Mouse (Mus musculus): ENCODE results near the gene Hist1h3h. TPM values are rescaled to one million over a fixed set of nuclear protein-coding genes. Genes with fewer than 3 reads are reported as not detected.

Hist1h3h gene
- 46.7 TPM for total RNA-seq (2023)

DNA sequence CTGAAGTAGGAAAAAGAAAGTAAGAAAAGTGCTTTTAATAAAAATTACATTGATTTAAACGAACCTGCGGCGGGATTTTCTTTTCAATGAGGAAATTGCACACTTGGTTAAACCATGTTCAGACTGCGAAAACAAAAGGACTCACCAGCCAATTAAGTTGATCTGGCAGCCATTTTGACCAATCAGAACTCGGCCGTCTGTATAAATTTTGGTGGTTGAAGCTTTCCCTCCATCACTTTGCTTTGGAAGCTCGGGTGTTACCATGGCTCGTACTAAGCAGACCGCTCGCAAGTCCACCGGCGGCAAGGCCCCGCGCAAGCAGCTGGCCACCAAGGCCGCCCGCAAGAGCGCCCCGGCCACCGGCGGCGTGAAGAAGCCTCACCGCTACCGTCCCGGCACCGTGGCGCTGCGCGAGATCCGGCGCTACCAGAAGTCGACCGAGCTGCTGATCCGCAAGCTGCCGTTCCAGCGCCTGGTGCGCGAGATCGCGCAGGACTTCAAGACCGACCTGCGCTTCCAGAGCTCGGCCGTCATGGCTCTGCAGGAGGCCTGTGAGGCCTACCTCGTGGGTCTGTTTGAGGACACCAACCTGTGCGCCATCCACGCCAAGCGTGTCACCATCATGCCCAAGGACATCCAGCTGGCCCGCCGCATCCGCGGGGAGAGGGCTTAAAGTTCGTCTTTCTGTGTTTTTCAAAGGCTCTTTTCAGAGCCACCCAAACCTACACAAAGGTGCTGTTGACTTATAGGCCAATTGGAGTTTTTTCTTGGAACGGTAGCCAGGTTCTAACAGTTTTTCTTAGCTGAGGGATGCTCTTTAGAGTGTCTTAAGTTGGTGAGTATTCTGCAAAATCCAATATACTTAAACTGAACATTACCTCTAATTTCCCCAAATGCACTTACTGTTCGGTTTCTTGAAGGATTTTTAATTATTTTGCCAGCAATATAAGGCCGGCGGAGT, at the start of gene Hist1h3h:
Hist1h3h (plus strand) TSS at position 263 of the 961 bp plus-strand sequence.

DNA sequence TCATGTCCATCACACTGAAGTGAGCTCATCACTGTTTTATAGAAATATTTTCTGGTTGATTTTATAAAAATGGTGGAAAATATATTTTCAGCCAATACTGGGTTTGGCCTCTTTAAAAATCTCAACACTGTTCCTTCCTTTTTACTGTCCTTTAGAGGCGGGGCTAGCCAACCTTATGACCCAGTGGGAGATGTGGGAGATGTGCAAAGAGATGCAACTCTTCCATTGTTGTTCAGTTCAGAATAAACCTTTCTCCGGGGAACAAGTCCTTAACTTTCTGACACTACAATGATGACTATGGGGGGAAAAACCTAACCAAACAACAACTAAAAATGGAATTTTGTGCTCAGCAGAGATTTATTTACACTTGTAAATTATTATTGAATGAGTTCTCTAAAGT, 40.2 kb upstream of the Hist1h3h start, which contains the start of gene Olfr1360:
Olfr1360 (minus strand) TSS at position 101 of the 400 bp plus-strand sequence.

DNA sequence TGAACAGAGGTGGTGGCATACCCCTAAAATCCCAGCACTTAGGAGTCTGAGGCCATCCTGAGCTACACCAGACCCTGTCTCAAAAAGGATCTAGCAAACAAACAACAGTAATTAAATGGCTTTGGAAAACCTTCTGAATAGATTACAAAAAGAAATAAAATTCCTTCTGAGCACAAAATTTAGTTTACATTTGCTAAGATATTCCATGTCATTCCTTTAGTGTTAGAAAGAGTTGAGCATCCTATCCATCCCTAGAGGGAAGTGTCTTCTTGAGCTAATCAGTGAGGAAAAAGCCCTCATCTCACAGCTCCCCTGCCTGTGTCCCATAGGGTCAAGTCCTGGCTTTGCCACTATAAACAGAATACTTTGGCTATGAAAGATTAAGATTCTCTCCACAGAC, 19.6 kb upstream of the Hist1h3h start, which contains the start of gene Olfr1359:
Olfr1359 (plus strand) TSS at position 301 of the 400 bp plus-strand sequence.

DNA sequence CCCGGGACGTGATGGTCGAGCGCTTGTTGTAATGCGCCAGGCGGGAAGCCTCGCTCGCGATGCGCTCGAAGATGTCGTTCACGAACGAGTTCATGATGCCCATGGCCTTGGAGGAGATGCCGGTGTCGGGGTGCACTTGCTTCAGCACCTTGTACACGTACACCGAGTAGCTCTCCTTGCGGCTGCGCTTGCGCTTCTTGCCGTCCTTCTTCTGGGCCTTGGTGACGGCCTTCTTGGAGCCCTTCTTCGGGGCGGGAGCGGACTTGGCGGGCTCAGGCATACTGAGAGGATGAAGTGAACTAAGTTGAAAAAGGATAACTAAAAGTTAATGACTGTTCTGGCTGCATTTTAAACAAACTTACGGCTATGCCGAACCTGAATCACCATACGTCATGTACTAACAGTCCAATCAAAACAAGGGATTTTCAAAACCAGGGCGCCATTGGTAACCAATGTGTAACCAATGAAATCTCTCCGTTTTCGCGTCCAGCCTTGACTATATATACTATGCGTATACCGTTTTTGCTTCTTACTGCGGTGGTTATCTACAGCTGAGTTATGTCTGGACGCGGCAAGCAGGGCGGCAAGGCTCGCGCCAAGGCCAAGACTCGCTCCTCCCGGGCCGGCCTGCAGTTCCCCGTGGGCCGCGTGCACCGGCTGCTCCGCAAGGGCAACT, 1.5 kb upstream of the Hist1h3h start, which contains the start of the genes Hist1h2bl and Hist1h2ai:
Hist1h2bl (minus strand) TSS at position 280 of the 676 bp plus-strand sequence.
Hist1h2ai (plus strand) TSS at position 559 of the 676 bp plus-strand sequence.

DNA sequence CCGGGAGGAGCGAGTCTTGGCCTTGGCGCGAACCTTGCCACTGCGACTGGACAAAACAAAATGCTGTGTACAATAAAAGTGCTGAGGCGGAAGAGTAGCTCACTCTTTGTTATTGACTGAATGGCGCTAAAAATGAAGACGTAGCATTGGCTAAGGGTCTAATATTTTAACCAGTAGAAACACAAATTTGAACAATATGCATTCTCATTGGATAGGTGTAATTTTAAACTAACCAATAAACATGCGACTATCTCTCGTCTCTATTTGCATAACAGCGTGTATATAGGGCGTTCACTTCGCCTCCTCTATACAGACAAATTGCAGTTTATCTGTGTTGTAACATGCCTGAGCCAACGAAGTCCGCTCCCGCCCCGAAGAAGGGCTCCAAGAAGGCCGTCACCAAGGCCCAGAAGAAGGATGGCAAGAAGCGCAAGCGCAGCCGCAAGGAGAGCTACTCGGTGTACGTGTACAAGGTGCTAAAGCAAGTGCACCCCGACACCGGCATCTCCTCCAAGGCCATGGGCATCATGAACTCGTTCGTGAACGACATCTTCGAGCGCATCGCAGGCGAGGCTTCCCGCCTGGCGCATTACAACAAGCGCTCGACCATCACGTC, 4.4 kb downstream of the Hist1h3h start, which contains the start of gene Hist1h2bm:
Hist1h2bm (plus strand) TSS at position 288 of the 616 bp plus-strand sequence.

DNA sequence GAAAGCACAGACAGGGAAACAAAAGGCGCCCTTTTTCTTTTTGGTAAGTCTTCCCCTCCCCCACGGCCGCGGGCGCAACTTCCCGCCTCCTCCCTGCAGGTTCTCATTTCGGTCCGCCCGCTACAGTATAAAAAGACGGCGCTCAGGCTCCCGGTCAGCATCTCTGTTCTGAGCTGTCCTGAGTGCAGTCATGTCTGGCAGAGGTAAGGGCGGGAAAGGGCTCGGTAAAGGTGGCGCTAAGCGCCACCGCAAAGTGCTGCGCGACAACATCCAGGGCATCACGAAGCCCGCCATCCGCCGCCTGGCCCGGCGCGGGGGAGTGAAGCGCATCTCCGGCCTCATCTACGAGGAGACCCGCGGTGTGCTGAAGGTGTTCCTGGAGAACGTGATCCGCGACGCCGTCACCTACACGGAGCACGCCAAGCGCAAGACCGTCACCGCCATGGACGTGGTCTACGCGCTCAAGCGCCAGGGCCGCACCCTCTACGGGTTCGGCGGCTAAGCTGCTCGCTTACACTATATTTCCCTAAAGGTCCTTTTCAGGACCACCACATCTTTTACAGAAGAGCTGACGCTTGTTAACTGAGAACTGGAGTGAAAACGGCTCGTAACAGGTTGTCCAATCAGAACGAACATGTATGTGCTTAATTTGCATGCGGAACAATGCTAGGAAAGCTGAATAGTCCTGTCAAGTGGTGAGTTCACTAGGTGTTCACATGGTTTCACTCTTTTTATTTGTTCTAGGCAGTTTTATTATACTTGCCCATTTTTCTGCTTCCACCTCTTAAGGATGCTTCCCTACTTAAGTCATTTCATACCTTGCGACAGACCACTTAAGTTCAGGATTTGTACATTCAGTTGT, 17.7 kb downstream of the Hist1h3h start, which contains the start of gene Hist1h4j:
Hist1h4j (plus strand) TSS at position 159 of the 862 bp plus-strand sequence.

DNA sequence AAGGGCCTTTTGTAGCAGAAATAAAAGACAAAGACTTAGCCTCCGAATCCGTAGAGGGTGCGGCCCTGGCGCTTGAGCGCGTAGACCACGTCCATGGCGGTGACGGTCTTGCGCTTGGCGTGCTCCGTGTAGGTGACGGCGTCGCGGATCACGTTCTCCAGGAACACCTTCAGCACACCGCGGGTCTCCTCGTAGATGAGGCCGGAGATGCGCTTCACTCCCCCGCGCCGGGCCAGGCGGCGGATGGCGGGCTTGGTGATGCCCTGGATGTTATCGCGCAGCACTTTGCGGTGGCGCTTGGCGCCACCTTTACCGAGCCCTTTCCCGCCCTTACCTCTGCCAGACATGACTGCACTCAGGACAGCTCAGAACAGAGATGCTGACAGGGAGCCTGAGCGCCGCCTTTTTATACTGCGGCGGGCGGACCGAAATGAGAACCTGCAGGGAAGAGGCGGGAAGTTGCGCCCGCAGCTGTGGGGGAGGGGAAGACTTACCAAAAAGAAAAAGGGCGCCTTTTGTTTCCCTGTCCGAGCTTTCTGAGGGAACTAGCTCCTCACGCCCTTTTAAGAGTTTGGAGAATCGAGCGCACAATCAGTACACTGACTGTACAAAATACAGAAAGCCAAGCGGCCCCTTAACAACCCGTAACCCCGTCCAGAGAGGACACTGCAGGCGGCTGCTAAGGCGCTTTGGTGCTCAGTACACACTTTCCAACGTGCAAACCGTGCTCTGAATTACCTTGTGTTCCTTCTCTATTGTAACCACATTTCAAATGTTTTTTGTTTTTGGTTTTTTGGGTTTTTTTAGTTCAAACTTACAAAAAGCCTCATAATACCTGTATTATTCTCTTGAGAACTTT, 32.9 kb downstream of the Hist1h3h start, which contains the start of gene Hist1h4k:
Hist1h4k (minus strand) TSS at position 347 of the 859 bp plus-strand sequence.

DNA sequence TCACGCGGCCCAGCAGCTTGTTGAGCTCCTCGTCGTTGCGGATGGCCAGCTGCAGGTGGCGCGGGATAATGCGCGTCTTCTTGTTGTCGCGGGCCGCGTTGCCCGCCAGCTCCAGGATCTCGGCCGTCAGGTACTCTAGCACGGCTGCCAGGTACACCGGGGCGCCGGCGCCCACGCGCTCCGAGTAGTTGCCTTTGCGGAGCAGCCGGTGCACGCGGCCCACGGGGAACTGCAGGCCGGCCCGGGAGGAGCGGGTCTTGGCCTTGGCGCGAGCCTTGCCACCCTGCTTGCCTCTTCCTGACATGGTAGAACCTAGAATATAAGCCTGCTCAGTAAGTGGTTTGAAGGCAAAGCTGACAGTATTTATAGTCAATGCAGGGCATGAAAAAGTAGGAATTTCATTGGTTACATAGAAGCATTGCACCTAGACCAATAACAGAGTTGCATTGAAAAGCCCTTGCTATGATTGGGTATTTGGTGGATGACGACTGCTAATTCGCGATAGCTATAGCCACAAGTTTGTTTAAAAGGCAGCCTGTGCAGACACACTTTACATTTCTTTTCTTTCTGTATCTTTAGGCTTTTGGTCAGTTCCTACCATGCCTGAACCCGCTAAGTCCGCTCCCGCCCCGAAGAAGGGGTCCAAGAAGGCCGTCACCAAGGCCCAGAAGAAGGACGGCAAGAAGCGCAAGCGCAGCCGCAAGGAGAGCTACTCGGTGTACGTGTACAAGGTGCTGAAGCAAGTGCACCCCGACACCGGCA, 36.2 kb downstream of the Hist1h3h start, which contains the start of the genes Hist1h2ak and Hist1h2bn:
Hist1h2ak (minus strand) TSS at position 304 of the 762 bp plus-strand sequence.
Hist1h2bn (plus strand) TSS at position 600 of the 762 bp plus-strand sequence.

Other genes with a start within 250 kb of the Hist1h3h start
- not detected for gene Nkapl, start 249.2 kb upstream of the Hist1h3h start, total RNA-seq (2023)
- gene Zkscan4, start 238.8 kb upstream of the Hist1h3h start, total RNA-seq (2023), result not detected
- gene Gm10065, start 238.2 kb upstream of the Hist1h3h start, total RNA-seq (2023), result not detected
- gene AK157302, start 222.4 kb upstream of the Hist1h3h start, total RNA-seq (2023), result 5.6 TPM
- gene Gm11273, start 216.2 kb upstream of the Hist1h3h start, total RNA-seq (2023), result 14.0 TPM
- 11.5 TPM for gene Zkscan8, start 186.5 kb upstream of the Hist1h3h start, total RNA-seq (2023)
- not detected for gene Olfr1366, start 174.9 kb upstream of the Hist1h3h start, total RNA-seq (2023)
- not detected for gene Olfr1535, start 157.8 kb upstream of the Hist1h3h start, total RNA-seq (2023)
- not detected for gene Olfr1364, start 135.9 kb upstream of the Hist1h3h start, total RNA-seq (2023)
- gene Olfr1362, start 103.6 kb upstream of the Hist1h3h start, total RNA-seq (2023), result not detected
- gene Olfr11, start 75.1 kb upstream of the Hist1h3h start, total RNA-seq (2023), result not detected
- not detected for gene Olfr1361, start 54.3 kb upstream of the Hist1h3h start, total RNA-seq (2023)
- gene Olfr1360, start 40.3 kb upstream of the Hist1h3h start, total RNA-seq (2023), result not detected
- gene Olfr1359, start 19.5 kb upstream of the Hist1h3h start, total RNA-seq (2023), result not detected
- gene Hist1h2bl, start 1.5 kb upstream of the Hist1h3h start, total RNA-seq (2023), result 29.9 TPM
- 37.0 TPM for gene Hist1h2ai, start 1.2 kb upstream of the Hist1h3h start, total RNA-seq (2023)
- 4.5 TPM for gene Hist1h2bm, start 4.4 kb downstream of the Hist1h3h start, total RNA-seq (2023)
- 10.9 TPM for gene Hist1h4j, start 17.4 kb downstream of the Hist1h3h start, total RNA-seq (2023)
- 328 TPM for gene Hist1h4k, start 32.8 kb downstream of the Hist1h3h start, total RNA-seq (2023)
- 31.4 TPM for gene Hist1h2ak, start 36.2 kb downstream of the Hist1h3h start, total RNA-seq (2023)
- gene Hist1h2bn, start 36.5 kb downstream of the Hist1h3h start, total RNA-seq (2023), result 80.0 TPM
- 8.9 TPM for gene Hist1h1b, start 63.0 kb downstream of the Hist1h3h start, total RNA-seq (2023)
- gene Hist1h3i, start 65.7 kb downstream of the Hist1h3h start, total RNA-seq (2023), result 144 TPM
- gene Hist1h2an, start 69.6 kb downstream of the Hist1h3h start, total RNA-seq (2023), result 10.1 TPM
- 16.9 TPM for gene Hist1h2bp, start 69.8 kb downstream of the Hist1h3h start, total RNA-seq (2023)
- gene Hist1h2bq, start 92.5 kb downstream of the Hist1h3h start, total RNA-seq (2023), result 74.5 TPM
- gene Hist1h2ao, start 92.8 kb downstream of the Hist1h3h start, total RNA-seq (2023), result 58.9 TPM
- 281 TPM for gene Hist1h4m, start 94.1 kb downstream of the Hist1h3h start, total RNA-seq (2023)
- 118 TPM for gene Hist1h4n, start 114.5 kb downstream of the Hist1h3h start, total RNA-seq (2023)
- 61.6 TPM for gene Hist1h2ap, start 115.8 kb downstream of the Hist1h3h start, total RNA-seq (2023)
- 74.1 TPM for gene Hist1h2br, start 116.1 kb downstream of the Hist1h3h start, total RNA-seq (2023)
- gene Zfp184, start 227.4 kb downstream of the Hist1h3h start, total RNA-seq (2023), result 0.67 TPM